Mouse (Mus musculus): ENCODE measurements around the gene Gm10722. TPM values are rescaled to one million over a fixed set of nuclear protein-coding genes. Genes with fewer than 3 reads are reported as not detected.
"Not testable (repeated sequence)": the region's sequence is repeated elsewhere in the genome, so short reads cannot be mapped to it uniquely, and the experiment has no call there.

Gene Gm10722
- polyA plus RNA-seq, 1 experiment from 2014 or later = not detected

- not testable (repeated sequence) for H3K9me3 ChIP-seq (replicated peaks; ENCODE audit: control insufficient read depth, low read length); H3K4me1 ChIP-seq (ENCODE audit: control insufficient read depth, insufficient read depth, low read length); H3K27ac ChIP-seq (ENCODE audit: low read length); H3K4me3 ChIP-seq (replicated peaks; ENCODE audit: low read length); H3K36me3 ChIP-seq (ENCODE audit: control insufficient read depth, insufficient read depth, low read length); H3K4me2 ChIP-seq (ENCODE audit: low read depth, low read length); H3K27me3 ChIP-seq (ENCODE audit: control insufficient read depth, insufficient read depth, low read length); ATAC-seq (ENCODE audit: insufficient read depth, low FRiP score); H3K9ac ChIP-seq (ENCODE audit: low read length)
- 72% methylated on average over 6 of the region's 8 CpGs for WGBS
Observed at GRCm38 (mm10) chr9:3036577-3036976, 35.9 kb downstream of the Gm10722 start, which contains the start of gene Gm10715. Gene Gm10715, plus strand, starts transcription at chr9:3036877.

DNA sequence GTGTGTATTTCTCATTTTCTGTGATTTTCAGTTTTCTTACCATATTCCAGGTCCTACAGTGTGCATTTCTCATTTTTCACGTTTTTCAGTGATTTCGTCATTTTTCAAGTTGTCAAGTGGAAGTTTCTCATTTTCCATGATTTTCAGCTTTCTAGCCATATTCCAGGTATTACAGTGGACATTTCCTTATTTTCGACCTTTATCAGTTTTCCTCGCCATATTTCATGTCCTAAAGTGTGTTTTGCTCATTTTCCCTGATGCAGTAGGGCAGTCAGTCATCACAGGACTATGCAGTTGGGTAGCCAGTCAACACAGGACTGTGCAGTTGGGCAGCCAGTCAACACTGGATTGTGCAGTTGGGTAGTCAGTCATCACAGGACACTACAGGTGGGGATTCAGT, 37.4 kb downstream of the Gm10722 start:
- whole genome bisulfite sequencing = 57% methylated on average over 4 of the region's 4 CpGs
- not testable (repeated sequence) for H3K4me3 ChIP-seq (replicated peaks; ENCODE audit: low read length); H3K27ac ChIP-seq (ENCODE audit: low read length); H3K4me1 ChIP-seq (ENCODE audit: control insufficient read depth, insufficient read depth, low read length); H3K4me2 ChIP-seq (ENCODE audit: low read depth, low read length); H3K9me3 ChIP-seq (replicated peaks; ENCODE audit: control insufficient read depth, low read length); H3K36me3 ChIP-seq (ENCODE audit: control insufficient read depth, insufficient read depth, low read length); H3K9ac ChIP-seq (ENCODE audit: low read length); ATAC-seq (ENCODE audit: insufficient read depth, low FRiP score); H3K27me3 ChIP-seq (ENCODE audit: control insufficient read depth, insufficient read depth, low read length)

Small RNAs within 50 kb of the gene (microRNA-seq; reads per million reads assigned to microRNA genes)
- not detected for gene Mir101c

Other genes with a start within 250 kb of the Gm10722 start
- gene Gm11168, start 2.4 kb downstream of the Gm10722 start, polyA plus RNA-seq (2015; fragmentation: Nextera tagmentation; extraction: Ambion mirVana) = not detected in 2 replicates
- not detected in 2 replicates for gene Gm10721, start 12.2 kb downstream of the Gm10722 start, polyA plus RNA-seq (2015; fragmentation: Nextera tagmentation; extraction: Ambion mirVana)
- not detected in 2 replicates for gene Gm10720, start 14.7 kb downstream of the Gm10722 start, polyA plus RNA-seq (2015; fragmentation: Nextera tagmentation; extraction: Ambion mirVana)
- gene Gm10719, start 16.5 kb downstream of the Gm10722 start, polyA plus RNA-seq (2015; fragmentation: Nextera tagmentation; extraction: Ambion mirVana) = not detected in 2 replicates
- gene Gm10718, start 22.6 kb downstream of the Gm10722 start, polyA plus RNA-seq (2015; fragmentation: Nextera tagmentation; extraction: Ambion mirVana) = 0.32 TPM in 1 of 2 replicates, not detected in the other
- gene Gm10717, start 24.5 kb downstream of the Gm10722 start, polyA plus RNA-seq (2015; fragmentation: Nextera tagmentation; extraction: Ambion mirVana) = not detected in 2 replicates
- not detected in 2 replicates for gene Gm17535, start 33.7 kb downstream of the Gm10722 start, polyA plus RNA-seq (2015; fragmentation: Nextera tagmentation; extraction: Ambion mirVana)
- not detected in 2 replicates for gene Gm10715, start 36.0 kb downstream of the Gm10722 start, polyA plus RNA-seq (2015; fragmentation: Nextera tagmentation; extraction: Ambion mirVana)

Data from stomach, embryonic 16.5 days (tissue).